Mouse (Mus musculus) neural tube, embryonic 11.5 days (tissue): Measurements from ENCODE around the gene Mboat1. TPM values are rescaled to one million over a fixed set of nuclear protein-coding genes. Genes with fewer than 3 reads are reported as not detected.

Experiments used
- ATAC-seq: fragments of 200-750 bp; cut with Nextera tagmentation; 2 replicates; pipeline ENCODE4 v1.8.0; 2017; ENCODE audit warnings: moderate number of reproducible peaks, mild to moderate bottlenecking, moderate TSS enrichment, moderate library complexity; ENCODE audit not compliant: insufficient read depth, low FRiP score, low TSS enrichment
- DNase-seq: peaks from one replicate; pipeline ENCODE4 v3.0.0-alpha.2; 2015; ENCODE audit warnings: low spot score
- H3K27ac ChIP-seq: fragments of 300-500 bp; sonication (generic); 2 replicates; pipeline ENCODE4 v1.5.1; 2014; ENCODE audit warnings: low read depth, mild to moderate bottlenecking, low read length
- H3K27me3 ChIP-seq: fragments of 300-500 bp; sonication (generic); 2 replicates; pipeline ENCODE4 v1.6.1; 2014; ENCODE audit warnings: mild to moderate bottlenecking, low read length, mixed read lengths; ENCODE audit not compliant: control insufficient read depth, insufficient read depth
- H3K36me3 ChIP-seq: fragments of 300-500 bp; sonication (generic); 2 replicates; pipeline ENCODE4 v1.6.1; 2014; ENCODE audit warnings: mild to moderate bottlenecking, low read length, moderate library complexity, mixed read lengths; ENCODE audit not compliant: control insufficient read depth, insufficient read depth
- H3K4me1 ChIP-seq: fragments of 300-500 bp; sonication (generic); 2 replicates; pipeline ENCODE4 v1.6.1; 2014; ENCODE audit warnings: low read length, mixed read lengths; ENCODE audit not compliant: control insufficient read depth, insufficient read depth
- H3K4me2 ChIP-seq: fragments of 300-500 bp; sonication (generic); 2 replicates; pipeline ENCODE4 v1.6.1; 2014; ENCODE audit warnings: low read depth, mild to moderate bottlenecking, moderate library complexity
- H3K4me3 ChIP-seq: fragments of 300-500 bp; sonication (generic); 2 replicates; pipeline ENCODE4 v1.5.1; 2014; ENCODE audit warnings: low read depth, low read length
- H3K9ac ChIP-seq: fragments of 300-500 bp; sonication (generic); 2 replicates; pipeline ENCODE4 v1.6.1; 2014; ENCODE audit warnings: mild to moderate bottlenecking, low read length
- H3K9me3 ChIP-seq: fragments of 300-500 bp; sonication (generic); 2 replicates; pipeline ENCODE4 v1.6.1; 2016; ENCODE audit warnings: low read length; ENCODE audit not compliant: control insufficient read depth
- WGBS: fragments of 180-500 bp; shearing (Covaris S2); extraction: QIAGEN DNeasy Blood & Tissue Kit; methylation state at CpG from one replicate; pipeline ENCODE4 v1.1.7; 2014; 5-methylcytosine and 5-hydroxymethylcytosine counted together
- polyA plus RNA-seq: library from polyadenylated mRNA; unstranded; fragments of >200 nt; fragmentation: Nextera tagmentation; extraction: Ambion mirVana; gene quantifications from 2 replicates; pipeline ENCODE4 v1.2.1, GENCODE M21; 2014

The Mboat1 gene
- 4.1 and 4.8 TPM in 2 replicates for polyA plus RNA-seq

DNA sequence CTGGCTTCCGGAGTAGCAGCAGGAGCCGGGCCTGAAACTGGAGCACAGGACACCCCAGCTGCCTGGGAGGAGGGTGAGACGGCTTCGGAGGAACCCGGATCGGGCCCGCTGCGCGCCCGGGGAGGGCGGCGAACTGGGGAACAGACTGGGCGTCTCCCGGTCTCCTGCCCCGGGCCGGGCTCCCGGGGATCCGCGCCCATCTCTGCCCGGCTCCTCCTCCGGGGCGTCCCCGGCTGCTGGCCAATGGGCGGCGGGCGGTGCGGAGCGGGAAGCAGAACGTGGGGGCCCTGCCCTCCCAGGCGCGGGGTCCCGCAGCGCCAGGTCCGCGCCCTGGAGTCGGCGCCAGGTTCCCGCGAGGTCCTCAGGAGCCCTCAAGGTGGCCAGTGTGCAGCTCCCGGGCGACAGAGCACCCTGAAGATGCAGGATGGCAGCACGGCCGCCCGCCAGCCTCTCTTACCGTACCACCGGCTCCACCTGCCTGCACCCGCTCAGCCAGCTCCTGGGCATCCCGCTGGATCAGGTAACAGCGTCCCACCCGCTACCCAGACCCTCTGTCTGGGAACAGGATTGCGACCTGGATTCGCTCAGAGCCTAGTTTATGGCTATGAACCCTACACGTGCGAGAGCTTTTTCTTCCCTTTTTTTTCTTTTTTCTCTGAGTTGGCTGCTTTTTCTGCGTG lies at the start of gene Mboat1:
Mboat1 (plus strand) TSS at position 247 of the 680 bp plus-strand sequence.
- ATAC-seq (peak; percentile 95), DNase-seq (peak; percentile 77)
- H3K4me2 ChIP-seq = peak within 1 kb of the TSS; percentile 97
- peak within 1 kb of the TSS; percentile 61 for H3K4me3 ChIP-seq
- peaks cover 4% of the 10 kb centered on the region; the same call in 1 of the 2 replicates for H3K27me3 ChIP-seq
- H3K27ac ChIP-seq = no peak within 1 kb of the TSS
- under 1% methylated on average over 54 of the region's 55 CpGs for WGBS
- no peaks in the 10 kb centered on the region for H3K36me3 ChIP-seq
- H3K9me3 ChIP-seq = no peaks in the 10 kb centered on the region
- peaks cover 3% of the 10 kb centered on the region; the same call in 1 of the 2 replicates for H3K4me1 ChIP-seq
- H3K9ac ChIP-seq = peak within 1 kb of the TSS; percentile 73

DNA sequence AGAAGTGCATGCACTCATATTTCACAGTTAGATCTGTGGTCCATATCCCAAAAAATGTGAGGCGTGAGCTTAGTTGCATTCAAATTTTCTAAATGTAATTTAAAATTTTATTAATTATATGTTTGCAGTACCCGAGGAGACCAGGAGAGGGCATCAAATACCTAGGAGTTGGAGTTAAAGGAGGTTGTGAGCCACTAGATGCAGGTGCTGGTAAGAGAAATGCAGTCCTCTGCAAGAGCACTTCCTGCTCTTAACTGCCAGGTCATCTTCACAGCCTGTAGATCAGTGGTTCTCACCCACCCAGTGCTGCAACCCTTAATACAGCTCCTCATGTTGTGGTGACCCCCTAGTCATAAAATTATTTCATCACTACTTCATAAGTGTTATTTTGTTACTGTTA lies 43.2 kb upstream of the Mboat1 start:
- Histone ChIP-seq H3K9me3 (no peaks in the 10 kb centered on the region), H3K36me3 (no peaks in the 10 kb centered on the region), H3K4me3 (no peak overlapping the region), H3K4me1 (no peaks in the 10 kb centered on the region), H3K4me2 (no peak overlapping the region), H3K9ac (no peak overlapping the region), H3K27me3 (no peaks in the 10 kb centered on the region), H3K27ac (no peak overlapping the region)
- ATAC-seq (no peak), DNase-seq (no peak)
- WGBS = 37% methylated on average over 2 of the region's 2 CpGs

DNA sequence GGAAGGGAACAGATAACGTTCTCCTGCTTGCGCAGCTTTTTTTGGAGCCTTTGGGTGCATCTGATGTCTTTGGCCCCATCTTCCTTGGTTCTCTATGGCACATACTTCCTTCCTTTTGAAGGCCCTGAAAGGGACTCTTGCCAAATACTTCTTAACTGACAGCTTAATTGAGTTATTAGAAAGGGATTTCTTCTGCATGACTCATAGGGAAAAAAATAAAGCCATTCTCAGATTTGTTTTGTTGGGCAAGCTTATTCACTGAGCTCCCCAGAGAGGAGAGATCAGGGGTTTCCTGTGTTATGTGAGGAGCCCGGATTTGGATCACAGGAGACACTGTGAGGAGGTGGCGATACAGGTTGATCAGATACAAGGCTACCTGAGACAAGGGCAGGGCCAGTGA lies 40.4 kb upstream of the Mboat1 start:
- DNase-seq = no peak
- Histone ChIP-seq H3K27me3 (no peaks in the 10 kb centered on the region), H3K9ac (no peak overlapping the region), H3K36me3 (no peaks in the 10 kb centered on the region), H3K27ac (no peak overlapping the region), H3K4me3 (no peak overlapping the region), H3K4me1 (no peaks in the 10 kb centered on the region), H3K9me3 (no peaks in the 10 kb centered on the region), H3K4me2 (no peak overlapping the region)
- ATAC-seq = no peak
- WGBS = 89% methylated on average over 4 of the region's 4 CpGs

DNA sequence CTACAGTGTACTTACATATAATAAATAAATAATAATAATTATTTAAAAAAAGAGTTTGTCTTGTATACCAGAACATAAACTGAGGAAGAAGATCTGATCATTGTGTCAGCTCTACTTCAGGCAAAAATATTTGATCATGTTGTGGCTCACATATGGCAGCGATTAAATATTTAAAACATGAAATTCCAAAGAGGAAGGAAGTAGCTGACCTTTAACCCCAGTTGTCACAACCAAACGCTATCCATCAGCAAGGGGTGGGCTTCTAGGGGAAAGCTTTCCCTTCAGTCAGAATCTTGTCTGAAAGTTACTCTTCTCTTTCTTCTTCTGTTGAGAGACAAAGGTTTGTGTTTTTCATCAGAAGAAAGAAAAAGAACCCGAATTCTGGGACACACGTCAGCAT lies 39.8 kb upstream of the Mboat1 start:
- Histone ChIP-seq H3K9ac (no peak overlapping the region), H3K36me3 (no peaks in the 10 kb centered on the region), H3K4me1 (no peaks in the 10 kb centered on the region), H3K27me3 (no peaks in the 10 kb centered on the region), H3K4me2 (no peak overlapping the region), H3K27ac (no peak overlapping the region), H3K9me3 (no peaks in the 10 kb centered on the region), H3K4me3 (no peak overlapping the region)
- ATAC-seq (no peak), DNase-seq (no peak)
- WGBS = 55% methylated on average over 4 of the region's 4 CpGs

DNA sequence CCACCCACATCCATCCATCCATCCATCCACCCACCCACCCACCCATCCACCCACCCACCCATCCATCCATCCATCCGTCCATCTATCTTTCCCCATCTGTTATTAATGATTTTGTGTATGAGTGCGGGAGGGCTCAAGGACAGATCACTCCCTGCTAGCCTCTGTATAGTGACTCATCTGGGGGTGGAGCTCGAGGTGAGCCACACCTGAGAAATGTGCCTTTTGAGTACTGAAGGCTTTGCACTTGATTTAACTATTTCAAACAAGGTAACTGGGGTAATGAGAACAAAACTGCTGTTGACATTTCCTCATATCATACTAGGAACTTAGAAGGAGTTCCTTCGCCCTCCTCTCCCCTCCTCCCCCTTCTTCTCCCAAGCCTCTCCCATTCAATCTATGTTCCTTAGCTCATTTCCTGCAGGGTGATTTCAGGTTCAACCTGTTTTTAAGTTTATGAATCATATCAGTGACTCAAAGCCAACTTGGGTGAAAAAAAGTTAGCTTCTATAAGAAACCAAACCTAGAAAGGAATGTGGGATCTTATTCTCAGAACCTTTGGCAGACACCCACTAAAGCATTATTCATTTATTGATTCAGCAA lies 27.2 kb upstream of the Mboat1 start:
- Histone ChIP-seq H3K9me3 (no peaks in the 10 kb centered on the region), H3K27ac (no peak overlapping the region), H3K27me3 (no peaks in the 10 kb centered on the region), H3K36me3 (no peaks in the 10 kb centered on the region), H3K4me3 (no peak overlapping the region), H3K4me2 (no peak overlapping the region), H3K4me1 (no peaks in the 10 kb centered on the region), H3K9ac (no peak overlapping the region)
- ATAC-seq (no peak), DNase-seq (no peak)
- WGBS = 91% methylated on average over 4 of the region's 4 CpGs

DNA sequence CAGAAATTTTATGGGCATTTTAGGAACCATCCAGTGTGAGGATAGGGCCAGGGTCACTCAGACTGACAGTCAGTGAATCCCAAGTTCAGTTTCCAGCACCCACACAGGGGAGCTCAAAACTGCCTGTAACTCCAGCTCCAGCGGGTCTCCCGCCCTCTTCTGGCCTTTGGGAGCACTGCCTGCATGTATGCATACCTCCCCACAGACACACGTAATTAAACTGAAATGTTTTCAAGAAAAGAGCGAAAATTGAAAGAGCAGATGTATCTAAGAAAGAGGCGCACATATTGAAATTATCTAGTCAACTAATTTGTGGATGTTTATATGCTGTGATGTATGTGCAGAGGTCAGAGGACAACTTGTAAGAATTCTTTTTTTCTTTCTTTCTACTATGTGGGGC lies 20.5 kb upstream of the Mboat1 start:
- no peak overlapping the region for H3K27ac ChIP-seq
- no peaks in the 10 kb centered on the region for H3K27me3 ChIP-seq
- WGBS = 86% methylated on average over 5 of the region's 5 CpGs
- no peaks in the 10 kb centered on the region for H3K4me1 ChIP-seq
- H3K4me3 ChIP-seq = no peak overlapping the region
- H3K9me3 ChIP-seq = no peaks in the 10 kb centered on the region
- no peaks in the 10 kb centered on the region for H3K36me3 ChIP-seq
- DNase-seq = no peak
- ATAC-seq = no peak
- no peak overlapping the region for H3K9ac ChIP-seq
- no peak overlapping the region for H3K4me2 ChIP-seq

DNA sequence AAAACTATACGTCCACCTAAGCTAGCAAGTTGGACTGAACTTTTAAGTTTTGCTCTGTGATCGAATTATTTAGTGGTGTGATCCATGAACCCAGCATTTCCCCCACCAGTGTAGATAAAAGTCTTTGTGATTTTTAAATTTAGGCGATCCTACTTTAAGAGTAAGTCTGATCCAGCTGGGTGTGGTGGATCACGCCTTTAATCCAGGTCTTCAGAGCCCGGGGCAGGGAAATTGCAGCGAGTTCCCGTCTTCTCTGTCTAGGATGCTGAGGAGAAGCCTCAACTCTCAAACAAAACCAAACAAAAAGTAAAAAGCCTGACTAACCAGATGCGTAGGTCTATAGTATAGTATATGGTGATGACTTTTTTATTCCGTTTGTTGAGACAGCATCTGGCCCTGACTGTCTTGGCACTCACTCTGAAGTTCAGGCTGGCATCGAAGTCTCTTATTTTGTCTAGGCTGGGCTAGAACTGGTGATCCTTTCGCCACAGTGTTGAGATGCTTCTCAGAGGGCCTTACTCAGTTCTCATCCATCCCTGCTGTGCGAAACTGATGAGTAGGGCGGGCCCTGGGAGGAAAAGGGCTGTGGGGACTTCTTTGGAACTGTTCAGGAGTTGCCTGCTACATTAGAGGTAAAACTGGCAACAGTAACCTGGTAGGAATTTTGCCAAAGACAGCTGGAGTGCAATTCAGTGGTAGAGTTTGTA lies 787 bp downstream of the Mboat1 start:
- Histone ChIP-seq H3K4me3 (peak overlapping the region; percentile 61), H3K36me3 (no peaks in the 10 kb centered on the region), H3K9ac (no peak overlapping the region), H3K27ac (no peak overlapping the region), H3K27me3 (peaks cover 4% of the 10 kb centered on the region; the same call in 1 of the 2 replicates), H3K9me3 (no peaks in the 10 kb centered on the region), H3K4me2 (peak overlapping the region; percentile 97), H3K4me1 (peaks cover 3% of the 10 kb centered on the region; the same call in 1 of the 2 replicates)
- WGBS = 31% methylated on average over 13 of the region's 13 CpGs
- DNase-seq (no peak), ATAC-seq (peak; percentile 8; the same call in 1 of the 2 replicates)

DNA sequence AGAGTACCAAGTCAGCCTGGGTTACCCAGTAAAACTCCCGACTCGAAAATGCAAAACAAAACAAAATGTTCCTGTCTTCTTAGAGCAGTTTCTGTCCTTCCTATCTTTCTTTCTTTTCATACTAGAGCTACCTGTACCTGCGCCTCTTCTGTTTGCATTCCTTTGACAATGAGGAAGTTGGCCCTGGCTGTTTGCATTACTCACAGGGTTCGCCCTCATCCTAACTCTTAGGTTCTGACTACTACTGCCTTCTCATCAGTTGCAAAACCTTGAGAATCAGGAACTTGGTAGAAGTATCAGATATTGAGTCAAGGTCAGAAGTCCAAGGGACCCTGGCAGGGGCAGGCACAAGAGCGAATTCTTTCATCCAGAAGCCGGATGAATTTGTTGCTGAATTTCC lies 1.7 kb downstream of the Mboat1 start:
- Histone ChIP-seq H3K27me3 (peaks cover 4% of the 10 kb centered on the region; the same call in 1 of the 2 replicates), H3K9ac (no peak overlapping the region), H3K27ac (no peak overlapping the region), H3K36me3 (no peaks in the 10 kb centered on the region), H3K4me2 (no peak overlapping the region), H3K4me1 (peaks cover 3% of the 10 kb centered on the region; the same call in 1 of the 2 replicates), H3K4me3 (no peak overlapping the region), H3K9me3 (no peaks in the 10 kb centered on the region)
- WGBS = 83% methylated on average over 6 of the region's 6 CpGs
- DNase-seq = no peak
- no peak for ATAC-seq
